Mouse (Mus musculus): ENCODE measurements at regions not wholly inside any gene's neighbourhood (a gene's known extent, or its start where the extent isn't known, plus 50 kb on each side); places are given as distances from the start of the nearest gene placed in this dataset.

GRCm38 (mm10) chr12:82115766-82116165, 53.4 kb upstream of the Sipa1l1 start:
- DNase-seq (ENCODE audit: low read depth, low spot score), result no peak

Measured in mesoderm, embryonic 11.5 days (tissue).